ENCODE assay signal across 20 mouse cellular contexts in the genomic region with DNA sequence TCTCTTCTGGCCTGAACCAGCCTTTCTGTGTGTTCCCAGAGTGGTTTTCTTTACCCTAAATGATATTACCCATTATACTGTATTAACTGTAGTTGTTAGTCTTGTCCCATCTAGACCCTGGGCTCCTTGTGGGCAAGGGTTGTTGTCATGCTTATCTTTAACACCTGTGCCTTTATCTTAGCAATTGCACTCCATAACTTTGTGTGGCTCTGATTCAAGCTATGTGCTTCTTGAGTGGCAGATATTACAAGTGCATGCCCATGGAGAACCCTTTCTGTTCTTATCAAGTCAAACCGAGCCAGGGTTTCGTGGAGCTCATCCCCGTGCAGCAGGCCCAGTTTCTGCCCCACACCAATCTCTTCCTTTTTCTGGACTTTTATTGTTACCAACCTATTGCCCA.
"Had no signal": no experiment of that assay in that cellular context is flagged by ENCODE, and none has a peak within 500 bp of the region (broad histone marks: within the 10 kb centered on the region; RNA-seq: fewer than 3 reads in every experiment).

No protein-coding gene starts in this region.

- DNase-seq: kidney, adult 18-20 months; kidney, adult 9 months; kidney, postnatal 25 days; layer of hippocampus, adult 9-11 months; lung, adult 18-20 months; lung, postnatal 10 days; lung, postnatal 36 days; retina, postnatal 1 day; right cerebral cortex, postnatal 25 days; spleen, adult 18-20 months; thymus, postnatal 4 days had no signal

- H3K4me1 ChIP-seq: lung, embryonic 15.5 days; midbrain, embryonic 12.5 days; midbrain, embryonic 15.5 days; neural tube, embryonic 12.5 days; neural tube, embryonic 15.5 days; stomach, embryonic 15.5 days had no signal

- H3K27ac ChIP-seq: layer of hippocampus, adult 2 months; lung, embryonic 15.5 days; midbrain, embryonic 12.5 days; midbrain, embryonic 15.5 days; neural tube, embryonic 12.5 days; neural tube, embryonic 15.5 days; stomach, embryonic 15.5 days had no signal

- H3K9me3 ChIP-seq: lung, embryonic 15.5 days; midbrain, embryonic 12.5 days; midbrain, embryonic 15.5 days; neural tube, embryonic 12.5 days; neural tube, embryonic 15.5 days; stomach, embryonic 15.5 days had no signal

- H3K9ac ChIP-seq: lung, embryonic 15.5 days; midbrain, embryonic 12.5 days; midbrain, embryonic 15.5 days; neural tube, embryonic 12.5 days; neural tube, embryonic 15.5 days; stomach, embryonic 15.5 days had no signal

- H3K4me2 ChIP-seq: lung, embryonic 15.5 days; midbrain, embryonic 12.5 days; midbrain, embryonic 15.5 days; neural tube, embryonic 12.5 days; neural tube, embryonic 15.5 days; stomach, embryonic 15.5 days had no signal

- H3K4me3 ChIP-seq: layer of hippocampus, adult 2 months; lung, embryonic 15.5 days; midbrain, embryonic 12.5 days; midbrain, embryonic 15.5 days; neural tube, embryonic 12.5 days; neural tube, embryonic 15.5 days; stomach, embryonic 15.5 days had no signal

- H3K27me3 ChIP-seq: lung, embryonic 15.5 days; midbrain, embryonic 12.5 days; midbrain, embryonic 15.5 days; neural tube, embryonic 12.5 days; neural tube, embryonic 15.5 days; stomach, embryonic 15.5 days had no signal

- ATAC-seq: inflammation-experienced regulatory T-cells, adult 6 months; intestine, embryonic 16.5 days; midbrain, embryonic 15.5 days had no signal
